Mouse (Mus musculus) midbrain, embryonic 13.5 days (tissue): ENCODE measurements around the gene Trip10. TPM values are rescaled to one million over a fixed set of nuclear protein-coding genes. Genes with fewer than 3 reads are reported as not detected.
A peak's percentile ranks its signal among the peaks of the same experiment; 100 is the strongest.

Source experiments
- ATAC-seq: fragments of 200-750 bp; cut with Nextera tagmentation; 2 replicates; pipeline ENCODE4 v1.8.0; 2017; ENCODE audit warnings: mild to moderate bottlenecking, moderate TSS enrichment, moderate library complexity
- H3K27ac ChIP-seq: fragments of 300-500 bp; sonication (generic); 2 replicates; pipeline ENCODE4 v1.5.1; 2015; ENCODE audit warnings: inconsistent platforms, mild to moderate bottlenecking, moderate library complexity
- H3K27me3 ChIP-seq: fragments of 300-500 bp; sonication (generic); 2 replicates; pipeline ENCODE4 v1.6.1; 2015; ENCODE audit warnings: mild to moderate bottlenecking, inconsistent platforms
- H3K36me3 ChIP-seq: fragments of 300-500 bp; sonication (generic); 2 replicates; pipeline ENCODE4 v1.6.1; 2015; ENCODE audit warnings: mild to moderate bottlenecking, inconsistent platforms
- H3K4me1 ChIP-seq: fragments of 300-500 bp; sonication (generic); replicated peaks from 2 replicates; pipeline ENCODE4 v1.6.1; 2015; ENCODE audit warnings: inconsistent platforms
- H3K4me2 ChIP-seq: fragments of 300-500 bp; sonication (generic); replicated peaks from 2 replicates; pipeline ENCODE4 v1.6.1; 2015; ENCODE audit warnings: moderate library complexity, mild to moderate bottlenecking, inconsistent platforms
- H3K4me3 ChIP-seq: fragments of 300-500 bp; sonication (generic); replicated peaks from 2 replicates; pipeline ENCODE4 v1.5.1; 2015; ENCODE audit warnings: mild to moderate bottlenecking, inconsistent platforms
- H3K9ac ChIP-seq: fragments of 300-500 bp; sonication (generic); replicated peaks from 2 replicates; pipeline ENCODE4 v1.6.1; 2015; ENCODE audit warnings: mild to moderate bottlenecking, inconsistent platforms
- H3K9me3 ChIP-seq: fragments of 300-500 bp; sonication (generic); 2 replicates; pipeline ENCODE4 v1.6.1; 2016; ENCODE audit warnings: mild to moderate bottlenecking, inconsistent platforms
- WGBS: fragments of 180-500 bp; shearing (Covaris S2); methylation state at CpG from one replicate; pipeline ENCODE4 v1.1.7; 2015; 5-methylcytosine and 5-hydroxymethylcytosine counted together
- polyA plus RNA-seq: library from polyadenylated mRNA; unstranded; fragments of >200 nt; fragmentation: Nextera tagmentation; extraction: Ambion mirVana; gene quantifications from 2 replicates; pipeline ENCODE4 v1.2.1, GENCODE M21; 2015

Gene Trip10
- polyA plus RNA-seq, 1 experiment from 2014 or later: 13.7 TPM

DNA sequence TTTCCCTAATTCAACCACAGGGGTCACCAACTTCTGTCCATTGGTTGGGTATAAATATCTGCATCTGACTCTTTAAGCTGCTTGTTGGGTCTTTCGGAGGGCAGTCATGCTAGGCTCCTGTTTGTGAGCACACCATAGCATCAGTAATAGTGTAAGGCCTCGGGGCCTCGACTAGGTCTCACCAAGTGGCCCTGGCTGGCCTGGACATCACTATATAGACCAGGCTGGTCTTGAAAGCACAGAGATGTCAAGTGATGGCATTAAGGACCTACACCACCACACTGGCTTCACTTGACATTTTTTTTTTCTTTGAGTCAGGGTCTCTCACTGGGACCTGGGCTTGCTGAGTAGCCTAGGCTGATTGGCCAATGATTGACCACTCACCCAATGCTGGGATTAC is 8.9 kb downstream of the Trip10 start:
- Histone ChIP-seq H3K4me3 (no peak overlapping the region), H3K9ac (no peak overlapping the region), H3K36me3 (peaks cover 60% of the 10 kb centered on the region), H3K27me3 (no peaks in the 10 kb centered on the region), H3K9me3 (no peaks in the 10 kb centered on the region), H3K4me1 (no peaks in the 10 kb centered on the region), H3K4me2 (no peak overlapping the region), H3K27ac (no peak overlapping the region)
- ATAC-seq: no peak
- WGBS: 94% methylated on average over 3 of the region's 3 CpGs

DNA sequence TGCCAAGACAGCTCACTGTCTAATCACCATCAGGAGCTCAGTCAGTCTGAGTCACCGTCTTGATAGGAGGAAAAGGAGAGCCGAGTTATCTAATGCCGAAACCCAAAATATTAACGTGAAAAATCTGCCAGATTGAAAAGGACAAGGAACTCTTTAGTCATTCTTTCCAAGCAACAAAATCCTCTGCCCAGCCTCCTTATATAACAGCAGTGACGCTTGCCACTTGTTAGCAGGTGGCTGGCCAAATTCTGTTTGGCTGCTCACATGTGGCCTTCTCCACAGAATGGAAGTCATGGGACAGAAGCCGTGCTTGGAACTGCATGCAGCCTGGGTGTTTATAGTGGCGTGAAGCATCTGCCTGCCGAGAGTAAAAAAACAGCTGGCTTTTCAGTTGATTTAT is 10.5 kb downstream of the Trip10 start:
- no peaks in the 10 kb centered on the region for H3K4me1 ChIP-seq
- H3K4me3 ChIP-seq: no peak overlapping the region
- no peak overlapping the region for H3K9ac ChIP-seq
- H3K4me2 ChIP-seq: no peak overlapping the region
- WGBS: 94% methylated on average over 8 of the region's 8 CpGs
- no peaks in the 10 kb centered on the region for H3K27me3 ChIP-seq
- H3K27ac ChIP-seq: no peak overlapping the region
- no peaks in the 10 kb centered on the region for H3K9me3 ChIP-seq
- no peak for ATAC-seq
- H3K36me3 ChIP-seq: peaks cover 59% of the 10 kb centered on the region

DNA sequence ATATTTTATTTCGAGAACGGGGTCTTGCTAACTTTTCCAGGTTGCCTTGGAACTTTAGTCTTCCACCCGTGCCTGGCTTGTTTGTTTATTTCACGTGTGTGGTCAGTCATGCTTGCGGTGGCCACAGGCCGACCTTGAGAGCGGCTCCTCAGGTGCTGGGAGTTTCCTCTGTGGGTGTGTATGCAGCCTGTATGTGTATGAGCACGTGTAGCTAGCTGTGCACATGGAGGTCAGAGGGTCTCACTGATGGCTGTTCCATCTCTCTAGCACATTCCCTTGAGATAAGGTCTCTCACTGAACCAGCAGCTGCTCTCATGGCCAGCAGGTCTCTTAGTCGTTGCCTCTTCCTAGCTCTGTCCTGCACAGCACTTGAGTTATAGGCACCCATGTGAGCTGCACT is 11.1 kb downstream of the Trip10 start:
- WGBS: 93% methylated on average over 9 of the region's 9 CpGs
- peaks cover 53% of the 10 kb centered on the region for H3K36me3 ChIP-seq
- H3K9ac ChIP-seq: no peak overlapping the region
- no peaks in the 10 kb centered on the region for H3K4me1 ChIP-seq
- H3K27ac ChIP-seq: no peak overlapping the region
- no peaks in the 10 kb centered on the region for H3K27me3 ChIP-seq
- H3K4me3 ChIP-seq: no peak overlapping the region
- H3K4me2 ChIP-seq: no peak overlapping the region
- ATAC-seq: no peak
- no peaks in the 10 kb centered on the region for H3K9me3 ChIP-seq

DNA sequence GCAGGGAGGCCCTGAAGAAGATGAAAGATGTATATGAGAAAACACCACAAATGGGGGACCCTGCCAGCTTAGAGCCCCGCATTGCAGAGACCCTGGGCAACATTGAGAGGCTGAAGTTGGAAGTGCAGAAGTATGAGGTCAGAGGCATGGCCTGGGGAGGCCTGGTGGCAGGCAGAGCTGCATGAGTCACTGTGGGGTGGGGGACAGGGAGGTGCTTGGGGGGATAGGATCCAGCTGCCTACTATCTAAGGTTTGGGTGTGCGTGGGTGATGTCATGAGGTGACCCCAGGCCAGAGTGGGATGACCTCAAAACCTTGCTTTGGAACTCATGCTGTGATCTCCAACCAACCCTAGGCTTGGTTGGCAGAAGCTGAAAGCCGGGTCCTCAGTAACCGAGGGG is 12.0 kb downstream of the Trip10 start:
- no peak overlapping the region for H3K4me3 ChIP-seq
- H3K4me2 ChIP-seq: no peak overlapping the region
- H3K36me3 ChIP-seq: peaks cover 50% of the 10 kb centered on the region
- no peak for ATAC-seq
- H3K9me3 ChIP-seq: no peaks in the 10 kb centered on the region
- no peak overlapping the region for H3K9ac ChIP-seq
- H3K4me1 ChIP-seq: no peaks in the 10 kb centered on the region
- WGBS: 97% methylated on average over 4 of the region's 4 CpGs
- no peaks in the 10 kb centered on the region for H3K27me3 ChIP-seq
- no peak overlapping the region for H3K27ac ChIP-seq

DNA sequence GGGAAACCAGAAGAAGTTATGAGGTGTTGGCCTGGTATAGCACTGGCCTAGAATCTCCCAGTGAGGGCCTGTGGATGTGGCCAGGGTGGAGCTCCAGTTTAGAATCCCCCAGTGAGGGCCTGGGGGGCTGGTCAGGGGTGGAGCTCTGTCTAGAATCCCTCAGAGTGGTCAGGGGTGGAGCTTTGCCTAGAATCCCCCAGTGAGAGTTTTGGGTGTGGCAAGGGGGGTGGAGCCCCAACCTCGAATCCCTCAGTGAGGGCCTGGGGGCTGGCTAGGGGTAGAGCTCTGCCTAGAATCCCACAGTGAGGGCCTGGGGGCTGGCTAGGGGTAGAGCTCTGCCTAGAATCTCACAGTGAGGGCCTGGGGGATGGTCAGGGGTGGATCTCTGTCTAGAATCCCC is 12.5 kb downstream of the Trip10 start:
- H3K4me3 ChIP-seq: no peak overlapping the region
- H3K27ac ChIP-seq: no peak overlapping the region
- H3K9me3 ChIP-seq: no peaks in the 10 kb centered on the region
- H3K36me3 ChIP-seq: peaks cover 49% of the 10 kb centered on the region
- H3K4me1 ChIP-seq: no peaks in the 10 kb centered on the region
- H3K9ac ChIP-seq: no peak overlapping the region
- H3K4me2 ChIP-seq: no peak overlapping the region
- 47% methylated on average over 1 of the region's 1 CpGs for WGBS
- no peak for ATAC-seq
- no peaks in the 10 kb centered on the region for H3K27me3 ChIP-seq

DNA sequence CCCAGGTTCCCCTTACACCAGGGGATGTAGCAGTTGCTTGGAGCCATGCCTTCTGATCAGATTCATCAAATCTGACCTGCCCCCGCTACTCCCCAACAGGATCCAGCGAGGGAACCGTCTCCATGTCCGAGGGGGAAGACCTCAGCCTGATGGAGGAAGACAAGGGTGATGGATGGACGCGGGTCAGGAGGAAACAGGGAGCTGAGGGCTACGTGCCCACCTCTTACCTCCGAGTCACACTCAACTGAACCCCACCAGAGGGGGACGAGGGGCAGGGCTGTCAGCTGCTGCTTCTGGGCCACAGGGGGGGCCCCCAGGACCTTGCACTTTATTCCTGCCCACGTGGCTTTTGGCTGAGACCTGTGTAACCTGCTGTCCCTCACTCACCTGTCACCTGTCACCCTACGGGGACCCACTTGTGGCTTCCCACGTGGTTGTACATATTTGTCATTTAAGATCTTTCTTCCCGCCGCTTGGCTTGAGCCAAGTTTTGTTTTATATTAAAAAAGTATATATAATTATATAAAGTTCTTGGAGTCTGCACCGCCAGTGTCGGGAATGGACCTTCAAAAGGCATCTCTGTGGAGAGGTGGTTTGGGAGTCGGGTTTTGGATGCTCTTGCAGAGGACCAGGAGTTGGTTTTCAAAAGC is 13.8 kb downstream of the Trip10 start:
- peaks cover 42% of the 10 kb centered on the region for H3K36me3 ChIP-seq
- no peaks in the 10 kb centered on the region for H3K27me3 ChIP-seq
- no peak for ATAC-seq
- H3K27ac ChIP-seq: no peak overlapping the region
- H3K4me3 ChIP-seq: no peak overlapping the region
- no peaks in the 10 kb centered on the region for H3K9me3 ChIP-seq
- no peak overlapping the region for H3K9ac ChIP-seq
- no peak overlapping the region for H3K4me2 ChIP-seq
- H3K4me1 ChIP-seq: no peaks in the 10 kb centered on the region
- 92% methylated on average over 17 of the region's 17 CpGs for WGBS

DNA sequence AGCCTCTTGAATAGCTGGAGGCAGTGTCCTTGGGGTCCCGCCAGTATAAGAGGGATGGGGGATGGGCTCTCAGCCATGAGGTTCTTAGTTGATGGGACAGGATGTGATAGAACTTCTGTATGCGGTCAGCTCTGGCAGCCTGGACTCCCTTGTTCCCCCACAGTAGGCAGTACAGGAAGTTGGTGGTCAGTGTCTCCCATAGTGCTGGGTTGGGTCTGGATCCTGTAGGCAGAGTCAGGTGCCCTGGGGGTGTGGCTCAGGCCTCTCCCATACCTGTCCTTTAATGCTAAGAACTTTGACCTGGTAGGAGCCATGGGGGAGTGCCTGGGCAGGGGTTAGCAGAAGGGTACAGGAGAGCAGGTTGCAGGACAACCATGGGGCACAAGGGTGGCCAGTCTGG is 14.9 kb downstream of the Trip10 start:
- H3K27me3 ChIP-seq: no peaks in the 10 kb centered on the region
- no peak overlapping the region for H3K4me3 ChIP-seq
- H3K4me1 ChIP-seq: no peaks in the 10 kb centered on the region
- H3K36me3 ChIP-seq: peaks cover 31% of the 10 kb centered on the region
- 93% methylated on average over 2 of the region's 2 CpGs for WGBS
- no peak overlapping the region for H3K27ac ChIP-seq
- no peak overlapping the region for H3K9ac ChIP-seq
- no peak for ATAC-seq
- no peak overlapping the region for H3K4me2 ChIP-seq
- H3K9me3 ChIP-seq: no peaks in the 10 kb centered on the region

DNA sequence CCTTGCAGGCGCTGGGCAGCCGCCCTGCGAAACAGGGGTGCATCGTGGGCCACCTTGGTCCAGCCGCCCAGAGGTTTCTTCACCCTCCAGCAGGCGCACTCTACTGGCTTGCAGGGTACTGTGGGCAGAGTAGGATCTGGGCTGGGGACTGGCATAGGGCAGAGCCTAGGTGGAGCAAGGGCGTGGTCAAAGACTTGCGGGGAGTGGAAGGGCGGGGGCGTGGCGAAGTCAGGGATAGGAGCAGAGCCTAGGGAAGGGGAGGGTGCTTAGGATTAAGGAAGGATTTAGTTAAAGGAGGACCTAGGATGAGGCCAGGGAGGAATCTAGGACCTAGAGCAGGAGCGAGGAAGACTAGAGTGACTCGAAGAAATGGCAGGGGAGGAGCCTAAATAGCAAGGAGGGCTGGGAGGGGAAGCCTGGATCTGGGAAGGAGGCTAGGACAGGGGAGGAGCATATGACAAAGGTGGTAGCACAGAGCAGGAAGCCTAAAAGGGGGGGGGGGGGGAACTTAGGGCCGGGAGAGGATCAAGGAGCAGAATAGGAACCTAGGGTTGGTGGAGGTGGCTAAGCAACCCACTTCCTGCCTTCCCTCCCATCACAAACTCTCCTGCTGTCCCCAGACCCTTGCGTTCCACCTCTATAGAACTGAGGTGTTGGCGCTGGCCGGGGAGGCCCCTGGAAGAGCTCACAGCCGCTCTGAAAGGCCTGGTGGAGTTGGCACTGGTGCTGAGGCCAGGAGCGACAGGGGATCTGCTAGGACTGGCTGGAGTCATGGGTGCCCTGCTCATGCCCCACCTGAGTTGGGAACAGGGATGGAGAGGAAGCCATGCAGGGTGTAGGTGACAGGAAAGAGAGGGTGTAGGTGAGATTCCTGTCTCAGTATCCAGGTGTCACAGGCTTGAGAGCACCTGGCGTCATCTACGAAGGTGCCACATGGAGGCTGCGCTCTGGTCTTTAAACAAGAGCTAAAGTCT is 16.0 kb downstream of the Trip10 start:
- Histone ChIP-seq H3K4me3 (no peak overlapping the region), H3K9ac (no peak overlapping the region), H3K27ac (no peak overlapping the region), H3K4me2 (no peak overlapping the region), H3K9me3 (no peaks in the 10 kb centered on the region), H3K27me3 (no peaks in the 10 kb centered on the region), H3K36me3 (peaks cover 31% of the 10 kb centered on the region), H3K4me1 (no peaks in the 10 kb centered on the region)
- ATAC-seq: peak; percentile 18; the same call in 1 of the 2 replicates
- WGBS: 29% methylated on average over 21 of the region's 22 CpGs

DNA sequence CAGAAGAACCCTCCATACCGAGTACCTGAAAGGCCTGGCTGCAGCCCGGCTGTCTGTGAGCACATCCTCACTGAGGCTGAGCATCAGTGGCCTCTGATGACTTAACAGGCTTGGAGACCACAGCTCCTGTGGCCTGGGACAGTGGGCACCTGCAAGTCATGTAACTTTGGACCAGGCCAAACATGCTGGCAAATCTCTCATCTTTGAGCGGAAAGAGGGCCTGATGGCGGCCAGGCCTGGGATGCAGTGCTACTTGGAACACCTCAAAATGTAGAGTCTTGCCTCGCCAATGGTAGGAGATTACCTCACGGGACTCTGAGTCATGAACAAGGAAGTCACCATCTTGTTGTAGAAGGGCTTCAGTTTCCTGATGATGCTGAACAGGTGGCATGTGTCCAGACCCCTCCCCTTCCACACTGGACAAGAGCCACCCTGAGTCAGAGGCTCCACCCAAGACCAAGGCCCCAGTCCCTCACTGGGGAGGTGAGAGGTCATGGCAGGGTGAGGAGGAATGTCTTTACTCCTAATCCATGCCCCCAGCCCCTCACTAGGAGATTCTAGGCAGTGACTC is 18.4 kb downstream of the Trip10 start:
- WGBS: 88% methylated on average over 6 of the region's 6 CpGs
- Histone ChIP-seq H3K36me3 (peaks cover 14% of the 10 kb centered on the region), H3K9ac (no peak overlapping the region)

DNA sequence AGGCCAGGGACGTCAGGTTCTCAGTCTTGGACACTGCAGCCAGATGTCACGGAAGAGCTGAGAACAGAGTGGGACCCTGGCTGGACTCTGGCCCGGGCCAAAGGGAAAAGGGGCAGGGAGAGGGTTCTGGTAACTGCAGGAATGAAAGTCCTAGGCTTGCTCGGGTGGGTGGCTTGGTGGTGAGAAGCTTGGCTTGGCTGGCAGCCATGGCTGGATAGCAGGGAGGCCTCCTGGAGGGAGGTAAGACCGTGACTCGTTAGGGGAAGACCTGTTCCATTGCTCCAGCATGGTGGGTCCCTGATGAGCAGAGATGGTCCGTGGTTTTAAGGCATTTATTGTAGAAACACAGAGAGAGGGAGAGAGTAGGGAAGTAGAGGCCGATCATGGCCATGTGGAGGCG is 22.0 kb downstream of the Trip10 start:
- H3K4me3 ChIP-seq: no peak overlapping the region
- H3K9me3 ChIP-seq: no peaks in the 10 kb centered on the region
- no peak overlapping the region for H3K4me2 ChIP-seq
- H3K27ac ChIP-seq: no peak overlapping the region
- no peak overlapping the region for H3K9ac ChIP-seq
- no peaks in the 10 kb centered on the region for H3K36me3 ChIP-seq
- H3K27me3 ChIP-seq: peaks cover 45% of the 10 kb centered on the region
- peaks cover 17% of the 10 kb centered on the region for H3K4me1 ChIP-seq
- no peak for ATAC-seq
- 68% methylated on average over 9 of the region's 9 CpGs for WGBS

More for the DNA sequence above, 18.4 kb downstream of the Trip10 start:
- Histone ChIP-seq H3K9me3 (no peaks in the 10 kb centered on the region), H3K4me2 (no peak overlapping the region), H3K4me1 (no peaks in the 10 kb centered on the region), H3K27me3 (peaks cover 9% of the 10 kb centered on the region), H3K4me3 (no peak overlapping the region), H3K27ac (no peak overlapping the region)
- ATAC-seq: no peak

DNA sequence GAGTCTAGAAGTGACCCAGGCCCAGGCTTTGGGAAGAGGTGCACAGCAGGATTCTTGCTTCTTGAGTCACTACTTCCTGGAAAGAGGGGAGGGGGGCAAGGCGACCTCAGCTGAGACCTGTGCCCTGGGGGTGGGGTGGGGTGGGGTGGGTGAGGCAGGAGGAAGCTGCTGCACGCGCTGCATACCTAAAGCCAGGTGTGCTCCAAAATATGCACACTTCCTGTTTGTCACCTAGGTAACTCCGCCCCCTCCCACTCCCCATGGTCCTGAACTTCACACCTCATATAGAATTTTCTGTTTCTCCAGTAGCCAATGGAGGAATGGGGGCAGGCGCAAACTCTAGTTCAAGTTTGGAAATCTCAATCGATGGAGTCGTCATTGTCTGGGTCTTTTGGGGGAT is 24.6 kb downstream of the Trip10 start:
- H3K4me2 ChIP-seq: no peak overlapping the region
- H3K9ac ChIP-seq: no peak overlapping the region
- peaks cover 24% of the 10 kb centered on the region for H3K4me1 ChIP-seq
- peaks cover 53% of the 10 kb centered on the region for H3K27me3 ChIP-seq
- H3K36me3 ChIP-seq: no peaks in the 10 kb centered on the region
- 44% methylated on average over 7 of the region's 7 CpGs for WGBS
- H3K9me3 ChIP-seq: no peaks in the 10 kb centered on the region
- no peak for ATAC-seq
- H3K4me3 ChIP-seq: no peak overlapping the region
- H3K27ac ChIP-seq: no peak overlapping the region

DNA sequence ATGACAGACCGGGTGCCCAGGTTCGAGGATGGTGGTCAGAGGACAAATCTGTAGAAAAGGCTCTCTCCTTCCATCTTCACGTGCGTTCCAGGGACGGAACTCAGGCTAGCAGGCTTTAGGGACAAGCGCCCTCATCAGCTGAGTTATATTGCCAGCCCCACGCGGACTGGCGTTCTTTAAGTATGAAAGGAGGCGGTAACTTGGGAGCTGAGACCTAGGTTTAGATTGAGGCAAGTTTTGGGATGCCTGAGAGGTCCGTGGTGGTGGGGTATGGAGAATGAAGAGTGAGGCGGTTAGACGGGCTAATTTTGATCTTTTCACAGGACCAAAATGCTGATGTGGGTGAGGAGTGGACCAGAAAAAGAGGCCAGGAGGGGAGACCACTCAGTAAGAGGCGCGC is 25.4 kb downstream of the Trip10 start:
- H3K4me2 ChIP-seq: peak overlapping the region; percentile 64
- no peaks in the 10 kb centered on the region for H3K36me3 ChIP-seq
- no peak for ATAC-seq
- no peaks in the 10 kb centered on the region for H3K9me3 ChIP-seq
- 5% methylated on average over 15 of the region's 15 CpGs for WGBS
- H3K27ac ChIP-seq: no peak overlapping the region
- peak overlapping the region; percentile 42 for H3K4me3 ChIP-seq
- H3K27me3 ChIP-seq: peaks cover 55% of the 10 kb centered on the region
- no peak overlapping the region; the same call in 1 of the 2 replicates for H3K9ac ChIP-seq
- peaks cover 24% of the 10 kb centered on the region for H3K4me1 ChIP-seq
